Mouse (Mus musculus): Measurements from ENCODE around the gene Ppp2r5a.

GRCm38 (mm10) chr1:191327258-191327657 is 75.8 kb downstream of the Ppp2r5a start:
- TF ChIP-seq CTCF (IDR thresholded peaks at IDR 0.05; ENCODE audit: control insufficient read depth, insufficient read depth, insufficient replicate concordance, low read depth, low read length) (no peak), POLR2A (IDR thresholded peaks at IDR 0.05; ENCODE audit: control insufficient read depth, low read depth, low read length) (no peak)

Measured in testis, adult 2 months (tissue).